Mouse (Mus musculus): Measurements from ENCODE around the gene Hnrnpab. TPM values are rescaled to one million over a fixed set of nuclear protein-coding genes. Genes with fewer than 3 reads are reported as not detected.

Gene Hnrnpab
- total and polyA plus RNA-seq, 3 experiments, result 893 to 2,181 (median 1,100) TPM

DNA sequence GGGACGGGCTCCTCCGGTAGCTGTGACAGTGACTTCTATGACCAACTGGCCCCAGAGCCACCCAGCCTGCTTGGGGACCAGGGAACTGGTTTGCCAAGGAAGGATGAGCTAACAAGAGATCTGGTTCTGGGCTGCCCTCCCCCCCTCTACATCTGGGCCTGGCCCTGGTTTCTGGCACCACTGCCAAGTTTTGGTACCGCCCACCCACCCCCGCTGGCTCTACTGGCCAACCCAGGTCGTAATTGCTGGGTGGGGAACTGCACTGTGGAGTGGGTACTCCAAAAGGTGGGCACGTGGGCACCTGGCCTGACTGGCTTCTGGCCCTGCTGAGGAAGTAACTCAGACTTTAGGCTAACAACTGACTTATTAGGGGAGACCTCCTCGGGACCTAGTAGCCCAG lies 34.1 kb upstream of the Hnrnpab start:
- peaks cover 3% of the 10 kb centered on the region; the same call in 1 of the 2 replicates for H3K79me2 ChIP-seq (replicated peaks; ENCODE audit: control insufficient read depth, extremely low read depth, insufficient read depth, poor library complexity, severe bottlenecking)
- no peak overlapping the region for H3K4me2 ChIP-seq (ENCODE audit: insufficient read depth, low read depth, poor library complexity, severe bottlenecking)
- no peak overlapping the region for H3K9ac ChIP-seq (ENCODE audit: insufficient read depth, low read depth)
- dilution Hi-C loops (cut with MboI; ENCODE audit: extremely low pct_ligation_motif_present, extremely low pct_unique_long_range_greater_than_20kb, low sequenced_read_pairs), result no loop called here
- H3K27ac ChIP-seq (ENCODE audit: insufficient read depth, low read depth), result no peak overlapping the region
- peaks cover 23 to 81% of the 10 kb centered on the region in 2 experiments for H3K4me1 ChIP-seq (ENCODE audit: control insufficient read depth in 1 of 2, insufficient read depth in 2 of 2)
- no peak overlapping the region for H3K4me3 ChIP-seq (replicated peaks in 1 of 3; ENCODE audit: low read depth in 2 of 3, low read length in 2 of 3, poor library complexity in 1 of 3)
- H3K27me3 ChIP-seq (replicated peaks), result no peaks in the 10 kb centered on the region
- no peaks in the 10 kb centered on the region for H3K9me3 ChIP-seq (replicated peaks; ENCODE audit: low read length)
- no peak for DNase-seq (ENCODE audit: extremely low read depth)
- TF ChIP-seq ZMIZ1 (IDR thresholded peaks at IDR 0.05; ENCODE audit: low read depth, low read length) (no peak), USF1 (IDR thresholded peaks at IDR 0.05; ENCODE audit: low read depth, low read length) (no peak), SMC3 (IDR thresholded peaks at IDR 0.05; ENCODE audit: low read depth, low read length) (no peak), UBTF (IDR thresholded peaks at IDR 0.05; ENCODE audit: low read depth, low read length) (no peak), POLR2A (IDR thresholded peaks at IDR 0.05; ENCODE audit: low read depth, low read length) (no peak), CHD1 (IDR thresholded peaks at IDR 0.05; ENCODE audit: low read depth, low read length) (no peak), TCF12 (IDR thresholded peaks at IDR 0.05; ENCODE audit: low read depth, low read length) (no peak)
- in situ Hi-C loops (cut with MboI; ENCODE audit: low pct_ligation_motif_present, low pct_unique_long_range_greater_than_20kb, low sequenced_read_pairs), result no loop called here
- H3K36me3 ChIP-seq (replicated peaks in 1 of 2; ENCODE audit: control insufficient read depth in 1 of 2, insufficient read depth in 1 of 2, low read length in 1 of 2), result peaks cover 15 to 47% of the 10 kb centered on the region in 2 experiments

DNA sequence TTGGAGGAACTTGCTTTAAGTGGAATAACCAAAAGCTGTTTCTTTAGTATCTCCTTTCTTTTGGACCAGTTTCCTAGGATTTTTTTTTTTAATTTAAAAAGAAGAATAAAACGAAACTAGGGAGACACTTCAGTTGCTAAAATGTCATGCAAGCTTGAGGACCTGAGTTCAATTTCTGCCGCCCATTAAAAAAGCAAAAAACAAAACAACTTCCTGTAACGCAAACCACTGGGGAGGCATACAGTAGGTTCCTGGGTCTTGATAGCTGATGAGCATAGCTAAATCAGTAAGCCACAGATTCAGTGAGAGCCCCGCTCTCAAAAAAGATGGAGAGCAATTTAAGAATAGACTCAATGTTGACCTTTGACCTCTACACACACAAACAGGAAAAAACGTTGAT lies 31.9 kb upstream of the Hnrnpab start:
- H3K4me1 ChIP-seq (ENCODE audit: control insufficient read depth in 1 of 2, insufficient read depth in 2 of 2), result peaks cover 7 to 77% of the 10 kb centered on the region in 2 experiments
- H3K27me3 ChIP-seq (replicated peaks), result no peaks in the 10 kb centered on the region
- peak overlapping the region; percentile 81 for H3K4me2 ChIP-seq (ENCODE audit: insufficient read depth, low read depth, poor library complexity, severe bottlenecking)
- in situ Hi-C loops (cut with MboI; ENCODE audit: low pct_ligation_motif_present, low pct_unique_long_range_greater_than_20kb, low sequenced_read_pairs), result no loop called here
- peak overlapping the region; percentile 79; the same call in 1 of the 2 replicates for H3K27ac ChIP-seq (ENCODE audit: insufficient read depth, low read depth)
- no peak for DNase-seq (ENCODE audit: extremely low read depth)
- no peaks in the 10 kb centered on the region for H3K9me3 ChIP-seq (replicated peaks; ENCODE audit: low read length)
- H3K4me3 ChIP-seq (replicated peaks in 1 of 3; ENCODE audit: low read depth in 2 of 3, low read length in 2 of 3, poor library complexity in 1 of 3), result peak overlapping the region in 1 of 3 experiments; percentile 42
- H3K9ac ChIP-seq (ENCODE audit: insufficient read depth, low read depth), result peak overlapping the region; percentile 33
- H3K79me2 ChIP-seq (replicated peaks; ENCODE audit: control insufficient read depth, extremely low read depth, insufficient read depth, poor library complexity, severe bottlenecking), result peaks cover 9% of the 10 kb centered on the region; the same call in 1 of the 2 replicates
- dilution Hi-C loops (cut with MboI; ENCODE audit: extremely low pct_ligation_motif_present, extremely low pct_unique_long_range_greater_than_20kb, low sequenced_read_pairs), result no loop called here
- TF ChIP-seq ZKSCAN1 (IDR thresholded peaks at IDR 0.05; ENCODE audit: borderline replicate concordance, low read depth, low read length) (no peak), EP300 (IDR thresholded peaks at IDR 0.05; ENCODE audit: low read length) (no peak), NELFE (IDR thresholded peaks at IDR 0.05; ENCODE audit: low read depth, low read length) (no peak), POLR2AphosphoS2 (IDR thresholded peaks at IDR 0.05; ENCODE audit: low read depth, low read length) (no peak), TCF12 (IDR thresholded peaks at IDR 0.05; ENCODE audit: low read depth, low read length) (no peak), MEF2A (IDR thresholded peaks at IDR 0.05; ENCODE audit: borderline replicate concordance, low read depth, low read length) (no peak), ELF1 (IDR thresholded peaks at IDR 0.05; ENCODE audit: low read depth, low read length) (no peak), JUN (IDR thresholded peaks at IDR 0.05; ENCODE audit: insufficient read depth, low read depth, low read length) (no peak)
- H3K36me3 ChIP-seq (replicated peaks in 1 of 2; ENCODE audit: control insufficient read depth in 1 of 2, insufficient read depth in 1 of 2, low read length in 1 of 2), result peaks cover 6 to 42% of the 10 kb centered on the region in 2 experiments
